Mouse (Mus musculus) lung, adult 2 months (tissue): ENCODE measurements around the gene Cebpa. TPM values are rescaled to one million over a fixed set of nuclear protein-coding genes. Genes with fewer than 3 reads are reported as not detected.

Experiments used
- DNase-seq: peaks from one replicate; pipeline ENCODE4 v3.0.0; 2022
- H3K4me1 ChIP-seq: fragments of 200-500 bp; 2 replicates; pipeline ENCODE4 v1.6.1; 2011; ENCODE audit warnings: low read length; ENCODE audit not compliant: control insufficient read depth, insufficient read depth
- H3K4me3 ChIP-seq: fragments of 200-500 bp; replicated peaks from 2 replicates; pipeline ENCODE3; 2011; ENCODE audit warnings: low read depth, mild to moderate bottlenecking, control low read depth, low read length; ENCODE audit errors: extremely low read depth
- CTCF ChIP-seq: fragments of 200-500 bp; IDR thresholded peaks from 2 replicates; pipeline ENCODE4 v1.5.1; 2011; ENCODE audit warnings: mild to moderate bottlenecking, low read length, control low read depth; ENCODE audit not compliant: insufficient read depth
- POLR2A ChIP-seq: fragments of 200-500 bp; IDR thresholded peaks from 2 replicates; pipeline ENCODE4 v1.6.1; 2011; ENCODE audit warnings: low read depth, mild to moderate bottlenecking, control low read depth, low read length, borderline replicate concordance; ENCODE audit errors: extremely low read depth
- WGBS: fragments of 180-500 bp; shearing (Covaris S2); methylation state at CpG from one replicate; pipeline ENCODE4 v1.1.7; 2018; 5-methylcytosine and 5-hydroxymethylcytosine counted together
- polyA plus RNA-seq: library from polyadenylated mRNA; depleted of rRNA; stranded (reverse); fragments of >200 nt; gene quantifications from 2 replicates; pipeline ENCODE4 v1.2.3, GENCODE M21; 2012; rRNA removed

The Cebpa gene
- polyA plus RNA-seq = 148 and 282 TPM in 2 replicates

DNA sequence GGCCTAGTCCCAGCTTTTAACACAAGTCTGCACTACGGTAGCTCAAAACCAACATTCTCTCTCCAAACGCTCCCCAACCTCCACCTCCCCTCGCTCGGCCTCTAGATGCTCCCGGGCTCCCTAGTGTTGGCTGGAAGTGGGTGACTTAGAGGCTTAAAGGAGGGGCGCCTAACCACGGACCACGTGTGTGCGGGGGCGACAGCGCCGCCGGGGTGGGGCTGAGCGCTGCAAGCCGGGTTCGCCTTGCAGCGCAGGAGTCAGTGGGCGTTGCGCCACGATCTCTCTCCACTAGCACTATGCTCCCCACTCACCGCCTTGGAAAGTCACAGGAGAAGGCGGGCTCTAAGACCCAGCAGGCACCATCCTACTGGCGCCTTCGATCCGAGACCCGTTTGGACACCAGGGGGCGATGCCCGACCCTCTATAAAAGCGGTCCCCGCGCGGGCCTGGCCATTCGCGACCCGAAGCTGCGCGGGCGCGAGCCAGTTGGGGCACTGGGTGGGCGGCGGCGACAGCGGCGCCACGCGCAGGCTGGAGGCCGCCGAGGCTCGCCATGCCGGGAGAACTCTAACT is at the start of gene Cebpa:
TSS of gene Cebpa (plus strand) at position 453 of the 573 bp plus-strand sequence.
- under 1% methylated on average over 50 of the region's 50 CpGs for WGBS
- Histone ChIP-seq H3K4me3 (peak within 1 kb of the TSS; percentile 91), H3K4me1 (no peaks in the 10 kb centered on the region; the same call in 1 of the 2 replicates)
- peak; percentile 98 for DNase-seq
- TF ChIP-seq CTCF (peak; percentile 73), POLR2A (peak; percentile 94)

DNA sequence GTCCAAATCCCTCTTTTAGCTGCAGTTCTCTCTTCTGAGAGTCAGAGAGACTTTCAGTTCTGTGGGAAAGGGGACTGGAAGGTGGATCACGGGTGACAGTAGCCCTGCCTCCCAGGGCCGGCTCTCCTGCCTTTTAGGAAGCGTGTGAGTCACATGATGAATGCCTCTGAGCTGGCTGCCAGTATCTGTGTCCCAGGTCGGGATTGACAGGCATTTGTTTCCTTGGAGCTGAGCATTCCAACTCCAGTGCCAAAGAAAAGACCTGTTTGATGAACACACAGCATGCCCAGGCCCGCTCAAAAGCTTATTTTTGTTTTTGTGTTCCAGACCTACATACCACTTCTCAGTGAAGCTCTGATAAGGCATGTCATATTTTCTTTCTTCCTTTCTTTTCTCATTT is 42.4 kb upstream of the Cebpa start:
- H3K4me3 ChIP-seq = no peak overlapping the region
- H3K4me1 ChIP-seq = peaks cover 3% of the 10 kb centered on the region; the same call in 1 of the 2 replicates
- TF ChIP-seq CTCF (no peak), POLR2A (no peak)
- 30% methylated on average over 5 of the region's 5 CpGs for WGBS
- no peak for DNase-seq

DNA sequence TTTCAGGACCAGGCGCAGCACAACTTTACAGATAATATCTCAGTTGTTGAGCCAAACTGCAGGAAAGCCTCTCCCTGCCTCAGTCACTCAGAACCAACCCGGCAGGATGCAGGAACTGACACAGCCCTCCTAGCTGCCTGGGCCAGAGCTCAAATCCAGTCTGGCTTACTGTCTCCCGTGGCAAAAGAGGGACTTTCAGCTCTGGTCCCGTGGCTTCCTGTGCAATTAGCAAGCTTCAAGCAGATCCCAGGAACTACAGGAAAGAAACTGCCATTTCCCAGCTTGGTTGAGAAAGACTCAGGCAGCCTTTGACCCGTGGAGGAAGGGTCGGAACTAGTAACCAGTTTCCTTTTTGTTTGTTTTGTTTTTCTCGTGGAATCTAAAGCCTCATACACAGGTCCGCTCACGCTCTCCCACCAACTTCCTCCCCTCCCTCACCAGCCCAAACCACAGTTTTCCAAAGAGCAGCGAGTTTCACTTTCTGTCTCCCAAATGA is 38.2 kb upstream of the Cebpa start:
- WGBS = 6% methylated on average over 10 of the region's 10 CpGs
- peaks cover 6% of the 10 kb centered on the region; the same call in 1 of the 2 replicates for H3K4me1 ChIP-seq
- H3K4me3 ChIP-seq = peak overlapping the region; percentile 36
- no peak for TF ChIP-seq CTCF
- TF ChIP-seq POLR2A = peak; percentile 56; the same call in 1 of the 2 replicates
- peak; percentile 54 for DNase-seq

DNA sequence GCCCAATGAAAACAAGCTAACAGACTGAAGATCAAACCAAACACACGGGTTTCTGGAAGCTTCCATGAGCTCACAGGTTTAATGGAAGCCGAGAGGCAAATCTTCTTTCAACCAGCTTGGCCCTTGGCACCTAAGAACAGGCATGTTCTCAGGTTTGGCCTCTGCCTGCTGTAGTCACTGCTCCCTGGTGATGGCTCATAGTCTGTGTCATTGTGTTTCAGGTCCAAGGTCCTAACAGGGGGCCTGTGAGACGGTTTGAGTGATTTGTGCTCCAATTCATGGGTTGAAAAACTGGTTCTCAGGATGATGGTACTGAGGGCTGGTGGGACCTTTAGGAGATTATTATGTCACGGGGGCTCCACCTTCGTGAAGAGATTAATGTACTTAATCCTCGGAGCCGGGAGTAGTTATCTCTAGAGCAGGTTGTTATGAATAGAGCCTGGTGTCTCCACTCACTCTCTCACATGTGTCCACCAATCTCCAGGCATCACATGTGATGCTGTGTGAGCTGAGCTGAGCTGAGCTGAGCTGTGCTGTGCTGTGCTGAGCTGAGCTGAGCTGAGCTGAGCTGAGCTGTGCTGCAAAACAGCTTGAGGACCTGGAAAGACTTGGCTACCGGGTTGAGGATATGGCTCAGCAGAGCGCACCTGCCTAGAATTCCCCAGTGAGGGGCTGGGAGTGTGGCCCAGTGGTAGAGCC is 37.5 kb upstream of the Cebpa start:
- DNase-seq = no peak
- 65% methylated on average over 9 of the region's 9 CpGs for WGBS
- H3K4me1 ChIP-seq = peaks cover 6% of the 10 kb centered on the region; the same call in 1 of the 2 replicates
- H3K4me3 ChIP-seq = peak overlapping the region; percentile 36
- TF ChIP-seq POLR2A = no peak
- TF ChIP-seq CTCF = no peak

DNA sequence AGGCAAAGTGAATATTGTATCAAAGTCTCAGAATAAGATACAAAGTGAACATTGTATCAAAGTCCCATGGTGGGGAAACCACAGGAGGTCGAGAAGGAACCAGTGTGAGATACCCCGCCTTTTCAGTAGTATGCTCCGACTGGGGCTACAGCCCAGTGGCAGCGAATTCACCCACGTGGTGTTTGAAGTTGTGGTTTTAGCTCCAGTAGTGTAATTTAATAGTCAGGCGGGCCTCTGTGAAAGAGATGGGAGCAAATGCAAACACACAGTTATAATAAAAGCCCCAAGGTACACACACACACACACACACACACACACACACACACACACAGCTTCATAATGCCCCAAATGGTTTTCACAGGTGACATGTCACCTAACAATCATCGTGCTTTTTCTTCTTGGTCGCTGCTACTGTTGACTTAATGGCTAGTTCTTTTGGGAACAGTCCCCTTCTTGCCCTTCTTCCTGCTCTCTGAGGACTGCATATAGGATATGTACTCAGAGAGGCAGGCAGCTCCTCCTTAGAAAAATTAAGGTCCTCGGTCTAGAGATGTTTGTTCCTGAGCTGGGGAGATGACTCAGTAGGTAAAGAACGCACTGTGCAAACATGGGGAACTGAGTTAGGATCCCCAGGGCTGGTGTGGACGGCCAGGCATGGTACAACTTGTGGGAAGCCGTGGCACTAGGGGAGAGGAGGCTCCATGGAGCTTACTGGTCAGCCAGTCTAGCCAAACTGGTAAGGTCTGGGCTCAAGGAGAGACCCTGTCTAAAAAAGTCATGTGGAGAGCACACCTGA is 34.3 kb upstream of the Cebpa start:
- TF ChIP-seq POLR2A (no peak), CTCF (no peak)
- Histone ChIP-seq H3K4me3 (no peak overlapping the region), H3K4me1 (peaks cover 6% of the 10 kb centered on the region; the same call in 1 of the 2 replicates)
- WGBS = 53% methylated on average over 12 of the region's 12 CpGs
- DNase-seq = peak; percentile 25

DNA sequence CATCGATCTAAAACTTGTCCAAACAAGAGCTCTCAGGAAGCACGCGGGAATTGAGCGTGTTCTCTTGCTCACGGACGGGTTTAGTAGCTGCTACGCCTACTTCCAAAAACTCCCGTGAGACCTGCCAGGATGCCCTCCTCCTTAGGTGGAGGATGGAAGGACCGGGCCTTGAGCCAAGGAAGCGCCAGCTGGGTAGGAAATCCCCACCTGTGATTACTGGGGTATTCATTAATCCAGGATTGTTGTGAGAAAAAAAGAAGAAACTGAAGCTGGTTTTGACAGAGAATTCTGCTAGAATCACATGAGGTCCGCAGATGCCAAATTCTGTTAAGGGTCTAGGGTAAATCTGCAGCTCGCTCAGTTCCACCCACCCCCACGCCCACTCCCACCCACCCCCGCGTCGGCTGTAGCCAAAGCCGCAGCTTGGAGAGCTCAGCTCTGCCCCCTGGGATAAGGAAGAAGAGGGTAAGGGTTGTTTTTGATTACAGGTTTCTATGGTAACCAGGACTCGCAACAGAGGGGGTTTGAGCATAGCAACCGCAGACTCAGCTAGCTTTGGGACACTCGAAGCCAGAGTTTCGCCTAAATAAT is 32.7 kb upstream of the Cebpa start:
- Histone ChIP-seq H3K4me3 (peak overlapping the region; percentile 13), H3K4me1 (peaks cover 5% of the 10 kb centered on the region; the same call in 1 of the 2 replicates)
- TF ChIP-seq POLR2A = no peak
- 1% methylated on average over 21 of the region's 21 CpGs for WGBS
- peak; percentile 35 for DNase-seq

- WGBS = 48% methylated on average over 5 of the region's 5 CpGs
- no peak overlapping the region for H3K4me3 ChIP-seq
- H3K4me1 ChIP-seq = no peaks in the 10 kb centered on the region
- TF ChIP-seq POLR2A = no peak
- no peak for TF ChIP-seq CTCF
- DNase-seq = no peak
These were observed 28.5 kb upstream of the Cebpa start for GRCm38 (mm10) chr7:35090550-35090949.

GRCm38 (mm10) chr7:35094975-35095678 is 24.0 kb upstream of the Cebpa start:
- Histone ChIP-seq H3K4me1 (no peaks in the 10 kb centered on the region), H3K4me3 (no peak overlapping the region)
- no peak for TF ChIP-seq CTCF
- no peak for TF ChIP-seq POLR2A
- 75% methylated on average over 9 of the region's 9 CpGs for WGBS
- DNase-seq = no peak
